Mouse (Mus musculus): ENCODE measurements around the gene Dkk3.

DNA sequence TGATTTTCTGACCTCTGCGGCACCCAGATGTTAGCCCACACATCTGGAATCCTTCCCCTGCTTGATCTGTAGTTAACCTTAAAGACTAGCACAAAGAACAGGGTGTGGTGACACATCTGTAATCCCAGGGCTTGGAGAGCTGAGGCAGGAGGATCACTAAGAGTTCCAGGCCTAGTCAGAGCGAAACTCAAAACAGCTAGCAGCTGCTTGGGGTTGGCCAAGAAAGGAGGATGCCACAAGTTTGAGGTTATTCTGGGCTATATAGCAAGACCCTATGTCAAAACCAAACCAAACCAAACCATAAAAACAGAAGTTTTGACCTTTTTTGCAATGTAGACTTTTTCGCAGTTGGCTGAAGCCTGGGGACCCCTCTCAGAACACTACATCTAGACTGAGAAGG is 28.2 kb downstream of the Dkk3 start:
- TF ChIP-seq CTCF (IDR thresholded peaks at IDR 0.05; ENCODE audit: low read depth) (no peak), EP300 (IDR thresholded peaks at IDR 0.05; ENCODE audit: low read depth) (no peak)
